Mouse (Mus musculus): ENCODE measurements around the gene Xpo6.

Xpo6 gene

DNA sequence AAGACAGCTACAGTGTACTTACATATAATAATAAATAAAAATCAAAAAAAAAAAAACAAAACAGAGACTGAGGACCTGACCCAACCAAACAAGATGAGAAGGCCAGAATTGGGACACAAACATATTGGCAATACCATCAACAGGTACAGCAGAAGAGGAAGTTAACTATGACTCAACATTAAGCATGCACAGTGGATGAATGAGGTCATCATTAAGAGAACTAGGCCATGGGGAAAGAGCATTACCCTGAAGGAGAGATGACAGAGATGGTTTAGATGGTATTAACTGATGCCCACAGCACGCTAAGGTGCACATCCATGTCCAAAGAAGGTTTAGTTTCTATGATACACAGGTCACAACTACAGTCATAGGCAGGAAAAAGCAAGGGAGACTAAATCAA, 6.1 kb downstream of the Xpo6 start:
- no peak for DNase-seq (ENCODE audit: low spot score)

DNA sequence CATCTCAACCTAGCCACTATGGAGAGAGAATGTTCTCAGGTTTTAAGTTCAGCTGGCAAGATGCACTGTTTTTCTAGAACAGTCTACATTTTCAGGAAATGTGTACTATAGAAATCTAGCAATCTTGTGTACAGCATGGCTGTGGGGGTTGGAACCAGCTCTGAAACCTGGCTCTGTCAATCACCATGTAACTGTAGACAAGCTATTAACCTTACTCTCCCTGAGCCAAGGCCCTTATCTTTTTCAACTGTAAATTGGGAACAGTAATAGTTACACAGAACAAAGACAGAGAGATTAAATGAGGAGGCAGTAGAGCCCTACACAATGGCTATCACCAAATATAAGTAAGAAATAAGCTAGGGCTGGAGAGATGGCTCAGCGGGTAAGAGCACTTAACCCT, 8.8 kb downstream of the Xpo6 start:
- DNase-seq (ENCODE audit: low spot score), result no peak

DNA sequence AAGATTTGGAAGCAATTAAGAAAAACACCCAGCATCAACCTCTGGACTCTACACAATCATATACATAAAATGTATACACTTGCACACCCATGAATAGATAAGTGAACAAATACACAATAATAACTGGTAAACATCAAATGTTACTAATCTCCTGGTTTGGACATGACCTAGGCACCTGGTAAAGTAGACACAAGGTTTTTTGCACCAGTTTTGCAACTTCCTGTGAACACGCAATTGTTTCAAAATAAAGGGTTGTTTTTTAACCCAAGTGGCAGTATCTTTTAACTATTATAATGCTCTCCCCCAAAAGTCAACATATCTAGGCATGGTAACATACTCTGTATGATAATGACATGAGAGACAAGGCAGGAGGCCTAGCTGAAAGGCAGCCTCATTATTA, 10.8 kb downstream of the Xpo6 start:
- no peak for DNase-seq (ENCODE audit: low spot score)

DNA sequence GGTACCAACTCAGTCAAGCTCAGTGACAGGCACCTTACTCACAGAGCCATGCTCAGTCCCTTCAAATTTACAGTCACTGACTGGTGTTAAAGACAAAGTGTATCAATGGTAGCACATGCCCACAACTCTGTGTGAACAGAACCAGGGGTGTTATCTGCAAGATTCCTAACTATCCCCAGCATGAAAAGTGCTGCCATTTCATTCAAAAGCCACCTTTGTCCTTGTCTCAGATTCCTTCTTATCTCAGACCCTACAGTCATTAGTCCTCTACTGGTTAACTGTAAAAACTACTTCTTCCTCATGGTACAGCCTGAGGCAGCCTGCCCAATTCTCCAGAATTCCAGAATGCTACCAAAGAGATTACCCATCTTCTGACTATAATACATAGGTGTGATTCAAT, 14.3 kb downstream of the Xpo6 start:
- no peak for DNase-seq (ENCODE audit: low spot score)

DNA sequence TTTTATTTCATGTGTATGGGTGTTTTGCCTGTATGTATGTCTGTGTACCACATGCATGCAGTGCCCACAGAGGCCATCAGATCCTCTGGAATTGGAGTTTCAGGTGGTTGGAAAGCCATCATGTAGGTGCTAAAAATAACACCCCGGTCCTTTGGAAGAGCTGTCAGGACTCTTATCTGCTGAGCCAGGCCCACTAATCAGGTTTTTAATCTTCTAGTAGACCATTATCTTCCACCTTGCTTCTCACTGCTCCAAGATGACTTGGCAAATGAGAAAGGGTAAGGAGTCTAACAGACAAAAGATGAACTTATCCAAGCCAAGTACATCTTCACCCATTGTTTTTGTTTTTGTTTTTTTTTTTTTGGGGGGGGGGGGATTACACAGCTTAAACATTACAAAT, 16.7 kb downstream of the Xpo6 start:
- no peak for DNase-seq (ENCODE audit: low spot score)

DNA sequence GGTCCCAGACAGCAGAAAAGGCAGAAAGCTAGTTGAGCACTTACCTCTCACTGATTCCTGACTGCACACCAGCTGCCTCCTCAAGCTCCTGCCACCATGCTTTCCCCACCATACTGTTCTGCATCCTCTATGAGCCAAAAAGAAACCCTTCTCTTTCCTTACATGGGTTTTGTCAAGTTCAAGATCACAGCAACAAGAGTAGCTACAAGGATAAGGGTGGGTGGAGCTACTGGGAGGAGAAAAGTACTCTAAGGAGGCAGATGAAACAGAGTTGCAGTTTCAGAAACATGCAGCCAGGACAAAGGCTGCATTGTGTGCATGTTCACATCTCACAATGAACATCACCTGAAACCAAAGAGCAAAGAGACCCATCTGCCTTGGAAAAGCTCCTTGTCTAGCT, 18.8 kb downstream of the Xpo6 start:
- no peak for DNase-seq (ENCODE audit: low spot score)

DNA sequence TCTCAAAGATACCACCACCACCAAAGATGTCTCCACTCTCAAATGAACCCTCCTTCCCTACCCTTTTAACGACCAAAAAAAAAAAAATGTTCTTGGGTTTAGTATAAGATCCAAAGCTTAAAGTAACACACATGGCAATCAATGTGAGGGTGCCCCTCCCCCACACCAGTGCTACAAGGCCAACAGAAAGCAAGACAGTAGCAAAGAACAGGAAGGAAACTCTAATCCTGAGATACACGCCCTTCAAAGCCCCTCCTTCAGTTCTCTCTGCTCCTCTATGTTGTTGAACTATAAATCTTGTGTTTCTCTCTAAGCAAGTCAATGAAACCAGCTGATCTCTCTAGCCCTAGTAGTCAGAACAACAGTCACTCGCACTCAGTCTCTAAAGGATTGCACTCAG, 19.3 kb downstream of the Xpo6 start:
- no peak for DNase-seq (ENCODE audit: low spot score)

DNA sequence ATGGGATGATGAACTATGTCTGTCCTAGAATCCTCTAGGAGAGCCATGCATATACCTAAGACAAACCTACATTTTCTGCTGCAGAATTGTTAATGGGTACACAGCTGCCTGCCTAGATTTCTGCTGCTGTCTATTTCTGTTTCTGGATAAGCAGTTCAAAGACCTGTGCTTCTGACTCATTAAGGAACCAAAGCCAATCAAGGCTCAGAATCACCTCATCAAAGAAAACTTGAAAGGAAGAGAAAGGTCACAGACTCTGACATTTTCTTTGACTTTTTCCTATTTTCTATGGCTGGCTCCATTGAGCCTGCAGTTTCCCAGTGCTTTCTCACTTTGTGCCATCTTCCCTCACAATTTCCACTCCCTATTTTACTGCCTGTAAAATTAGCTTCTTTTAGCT, 21.5 kb downstream of the Xpo6 start:
- no peak for DNase-seq (ENCODE audit: low spot score)

DNA sequence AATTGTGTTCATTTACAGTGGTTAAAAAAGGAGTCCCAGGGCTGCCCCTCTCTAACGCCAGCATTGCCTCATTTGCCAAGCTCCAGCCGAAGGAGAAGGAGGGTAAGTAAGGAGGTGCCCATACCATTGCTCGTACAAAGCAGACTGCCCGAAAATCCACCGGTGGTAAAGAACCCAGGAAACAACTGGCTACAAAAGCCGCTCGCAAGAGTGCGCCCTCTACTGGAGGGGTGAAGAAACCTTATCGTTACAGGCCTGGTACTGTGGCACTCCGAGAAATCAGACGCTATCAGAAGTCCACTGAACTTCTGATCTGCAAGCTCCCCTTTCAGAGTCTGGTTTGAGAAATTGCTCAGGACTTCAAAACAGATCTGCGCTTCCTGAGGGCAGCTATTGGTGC, 24.3 kb downstream of the Xpo6 start:
- no peak for DNase-seq (ENCODE audit: low spot score)

DNA sequence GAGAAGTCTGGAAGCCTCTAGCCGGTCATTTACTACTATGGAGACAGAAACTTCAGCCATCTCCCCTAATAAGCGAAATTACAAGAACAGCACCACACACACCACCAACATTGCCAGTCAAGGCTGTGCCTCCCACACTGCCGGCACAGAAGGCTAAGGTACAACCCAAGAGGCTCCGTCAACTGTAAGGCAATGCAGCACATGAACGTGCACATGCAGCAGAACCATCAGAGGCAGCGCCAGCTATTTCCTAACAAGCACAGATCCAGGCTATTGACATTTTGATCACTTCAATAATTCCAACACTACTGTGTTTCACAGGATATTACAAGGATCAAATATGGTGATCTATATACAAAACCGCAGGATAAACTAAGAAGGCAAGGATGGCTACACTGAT, 24.8 kb downstream of the Xpo6 start:
- no peak for DNase-seq (ENCODE audit: low spot score)

DNA sequence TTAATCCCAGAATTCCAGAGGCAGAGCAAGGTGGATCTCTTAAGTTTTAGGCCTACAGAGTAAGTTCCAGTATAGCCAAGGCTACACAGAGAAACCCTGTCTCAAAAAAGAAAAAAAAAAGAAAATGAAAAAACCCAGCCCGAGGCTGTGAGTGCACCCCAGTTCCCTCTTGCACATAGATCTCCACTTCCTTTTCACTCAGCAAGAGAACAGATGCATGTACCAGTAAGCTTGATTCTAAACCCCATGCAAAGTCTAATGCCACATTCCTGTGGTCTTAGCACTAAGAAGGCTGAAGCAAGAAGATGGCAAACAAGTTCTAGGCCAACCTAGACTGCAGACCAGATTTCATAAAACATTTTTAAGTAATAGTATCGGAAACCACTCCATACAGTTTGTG, 25.4 kb downstream of the Xpo6 start:
- no peak for DNase-seq (ENCODE audit: low spot score)

DNA sequence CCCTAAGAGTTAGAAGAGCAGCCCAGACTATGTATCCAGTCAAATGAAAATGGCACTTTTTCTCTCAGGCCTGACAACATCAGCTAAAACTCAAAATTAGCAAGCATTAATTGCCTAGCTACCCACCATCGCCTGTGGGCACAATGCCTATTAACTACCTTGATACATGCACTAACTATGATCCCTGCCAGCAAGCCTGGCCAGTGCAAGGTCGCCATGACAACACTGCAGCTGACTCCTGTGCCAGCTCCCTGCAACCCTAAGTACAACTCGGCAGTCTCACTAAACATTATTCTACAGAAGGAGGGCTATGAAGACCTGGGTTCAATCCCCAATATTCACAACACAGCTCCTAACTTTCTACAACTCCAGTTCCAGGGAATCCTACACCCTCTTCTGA, 28.3 kb downstream of the Xpo6 start:
- DNase-seq (ENCODE audit: low spot score), result no peak

DNA sequence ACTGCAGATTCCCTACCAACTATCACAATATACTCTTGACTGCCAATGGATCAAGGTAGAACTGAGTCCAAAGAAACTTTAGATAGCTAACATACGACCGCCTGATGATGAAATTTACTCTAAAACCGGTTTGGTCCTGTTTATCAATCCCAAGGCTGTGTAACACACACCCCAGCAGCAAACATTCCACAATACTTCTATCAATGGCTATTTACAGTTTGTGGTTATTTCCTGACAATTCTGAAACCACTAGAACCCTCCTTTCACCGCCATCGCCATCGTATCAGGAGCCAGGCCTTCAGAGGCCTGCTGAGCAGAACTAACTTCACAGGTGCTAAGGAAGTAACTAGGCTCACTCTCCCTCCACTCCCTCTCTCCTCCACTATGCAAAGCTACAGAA, 31.7 kb downstream of the Xpo6 start:
- DNase-seq (ENCODE audit: low spot score), result no peak

DNA sequence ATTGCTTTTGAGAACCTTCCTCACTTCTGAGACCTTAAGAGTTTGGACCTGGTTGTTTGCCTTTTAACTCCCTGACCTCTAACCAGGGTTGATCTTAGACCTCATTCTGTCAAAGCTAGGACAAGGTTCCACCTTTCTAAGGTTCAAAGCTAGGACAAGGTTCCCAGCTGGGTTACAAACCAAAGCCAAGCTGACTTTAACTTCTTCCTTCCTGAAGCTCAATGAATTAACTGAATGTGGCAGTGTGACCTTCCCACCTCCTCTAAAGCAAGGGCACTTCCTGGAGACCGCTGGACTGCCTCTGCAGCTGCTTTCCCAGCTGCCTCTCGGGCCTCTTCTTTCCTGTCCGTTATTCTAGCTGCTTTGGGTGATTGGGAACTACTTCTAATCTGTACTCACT, 32.9 kb downstream of the Xpo6 start:
- peak; percentile 20 for DNase-seq (ENCODE audit: low spot score)

DNA sequence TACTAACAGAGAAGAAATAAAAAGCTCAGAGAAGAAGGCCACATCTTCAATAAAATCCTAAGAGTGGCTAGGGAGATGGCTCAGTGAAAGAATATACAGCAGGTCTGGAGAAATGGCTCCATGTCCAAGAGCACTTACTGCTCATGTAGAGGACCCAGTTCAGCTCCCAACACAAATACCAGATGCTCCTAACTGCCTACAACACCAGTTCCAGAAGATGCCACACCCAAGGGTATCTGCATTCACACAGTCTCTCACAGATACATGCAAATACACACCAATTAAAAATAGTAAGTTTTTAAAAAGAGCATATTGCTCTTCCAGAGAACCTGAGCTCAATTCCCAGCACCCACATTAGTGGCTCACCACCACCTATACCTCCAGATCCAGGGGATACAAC, 33.7 kb downstream of the Xpo6 start:
- DNase-seq (ENCODE audit: low spot score), result no peak

DNA sequence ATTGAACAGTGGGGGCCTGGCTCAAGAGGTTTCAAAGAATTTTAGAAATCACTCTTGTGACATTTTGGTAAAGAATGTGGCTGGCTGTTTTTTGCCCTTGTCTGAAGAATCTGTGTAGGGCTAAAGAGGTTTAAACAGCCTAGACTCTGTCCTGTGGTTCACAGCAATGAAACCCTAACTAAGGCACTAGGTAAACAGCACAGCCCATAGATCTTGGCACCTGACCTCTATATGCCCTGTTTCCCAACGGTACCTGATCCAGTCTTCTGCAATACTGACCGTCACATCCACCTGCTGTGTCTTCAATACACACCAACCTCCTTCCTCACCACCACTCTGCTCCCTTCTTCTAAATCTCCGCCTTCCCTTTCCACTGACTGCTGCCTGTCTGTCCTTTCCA, 42.1 kb downstream of the Xpo6 start:
- DNase-seq (ENCODE audit: low spot score), result no peak

DNA sequence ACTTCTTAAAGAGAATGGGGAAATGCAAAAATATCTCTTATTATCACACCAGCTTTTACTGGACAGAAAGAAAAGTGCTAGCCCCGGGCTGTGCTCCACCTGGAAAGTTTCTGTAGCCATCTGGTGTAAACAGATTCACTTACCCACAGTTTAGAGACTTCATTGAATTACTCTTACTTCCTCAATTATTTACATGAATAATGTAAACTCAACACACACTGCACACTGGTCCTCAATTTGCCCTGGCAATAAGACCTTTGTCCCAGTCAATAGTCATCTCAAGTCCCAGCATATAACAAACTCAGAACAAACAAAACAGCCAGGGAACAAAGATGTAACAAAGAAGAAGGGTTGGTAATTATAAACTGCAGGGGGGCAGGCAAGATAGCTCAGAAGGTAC, 44.6 kb downstream of the Xpo6 start:
- DNase-seq (ENCODE audit: low spot score), result no peak

DNA sequence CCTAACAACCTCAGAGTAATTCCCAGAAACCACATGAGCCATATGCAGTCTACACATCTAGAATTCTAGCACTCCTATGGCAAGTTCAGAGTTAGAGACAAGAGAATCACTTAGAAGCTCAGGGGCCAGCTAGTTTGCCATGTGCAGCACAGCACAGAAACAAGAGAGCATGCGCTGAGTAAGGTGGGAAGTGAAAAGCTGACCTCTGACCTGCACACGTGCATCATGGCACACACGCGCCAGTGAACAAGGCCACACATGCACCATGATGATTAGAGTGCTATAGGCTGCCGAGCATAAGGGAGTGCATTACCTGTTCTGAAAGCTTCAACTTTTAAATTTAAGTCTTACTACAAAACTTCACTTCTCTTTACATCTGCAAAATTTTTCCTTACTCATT, 45.6 kb downstream of the Xpo6 start:
- no peak for DNase-seq (ENCODE audit: low spot score)

DNA sequence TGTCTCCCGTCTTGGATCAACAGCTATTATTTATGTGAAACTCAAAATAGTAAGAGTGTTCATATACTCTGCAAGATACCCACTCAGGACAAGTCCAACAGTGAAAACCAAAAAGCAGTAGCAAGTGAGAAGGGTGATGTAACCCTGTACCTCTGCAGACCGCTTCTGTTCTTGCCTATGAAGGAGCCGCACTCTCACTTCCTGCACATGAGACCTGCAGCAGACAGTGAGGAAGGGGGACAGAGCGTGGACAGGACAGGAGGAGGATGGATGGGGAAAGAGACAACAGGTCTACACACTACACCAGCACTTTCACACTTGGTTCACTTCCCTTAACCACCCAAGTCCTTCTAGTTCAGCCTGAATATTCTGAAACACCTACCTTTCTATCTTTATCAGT, 48.0 kb downstream of the Xpo6 start:
- no peak for DNase-seq (ENCODE audit: low spot score)

DNA sequence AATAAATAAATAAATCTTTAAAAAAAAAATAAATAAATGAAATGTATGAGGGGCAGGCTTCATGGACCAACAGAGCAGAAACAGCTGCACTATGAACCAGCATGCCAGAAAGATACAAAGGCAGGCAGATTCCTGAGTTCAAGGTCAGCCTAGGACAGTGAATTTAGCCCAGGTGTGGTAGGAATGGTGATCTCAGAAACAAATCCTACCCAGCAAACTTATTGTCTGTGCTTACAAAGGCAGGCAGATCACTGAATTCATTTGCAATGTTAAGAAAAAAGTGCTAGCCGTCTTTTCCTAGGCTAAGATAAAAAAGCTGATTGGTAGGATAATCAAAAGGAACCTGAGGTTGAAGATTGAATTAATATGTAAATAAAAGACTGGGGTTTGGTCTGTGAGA, 54.1 kb downstream of the Xpo6 start:
- no peak for DNase-seq (ENCODE audit: low spot score)

DNA sequence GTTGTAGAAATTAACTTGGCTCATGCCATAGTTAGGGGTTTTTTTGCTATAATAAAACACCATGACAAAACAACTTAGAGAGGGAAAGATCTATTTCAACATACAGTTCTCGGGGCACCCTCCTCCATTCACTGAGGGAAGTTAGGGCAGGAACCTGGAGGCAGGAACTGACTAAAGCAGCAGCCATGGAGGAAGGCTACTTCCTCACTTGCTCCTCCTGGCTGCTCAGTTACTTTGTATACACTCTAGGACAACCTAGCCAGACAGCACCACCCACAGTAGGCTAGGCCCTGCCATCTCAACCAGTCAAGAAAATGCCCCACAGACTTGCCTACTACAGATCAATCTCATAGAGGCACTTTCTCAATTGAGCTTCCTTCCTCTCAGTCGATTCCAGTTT, 55.9 kb downstream of the Xpo6 start:
- no peak for DNase-seq (ENCODE audit: low spot score)

DNA sequence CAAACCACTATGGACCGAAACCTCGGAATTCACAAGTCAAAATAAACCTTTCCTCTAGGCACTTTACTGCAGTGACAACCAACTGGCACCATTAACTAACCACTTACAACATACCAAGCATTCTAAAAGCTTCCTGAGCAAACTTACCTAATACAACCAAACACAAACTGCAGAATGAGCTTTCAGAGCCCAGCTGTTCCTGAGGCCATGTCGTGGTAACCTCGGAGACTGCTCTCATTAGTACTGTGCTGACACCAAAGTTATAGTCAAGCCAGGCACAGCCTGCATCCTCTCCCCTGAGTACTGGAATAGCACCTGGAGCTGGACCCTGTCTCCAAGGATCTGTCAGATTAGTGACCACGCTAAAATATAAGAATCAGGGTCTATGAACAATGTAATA, 62.5 kb downstream of the Xpo6 start:
- DNase-seq (ENCODE audit: low spot score), result no peak

DNA sequence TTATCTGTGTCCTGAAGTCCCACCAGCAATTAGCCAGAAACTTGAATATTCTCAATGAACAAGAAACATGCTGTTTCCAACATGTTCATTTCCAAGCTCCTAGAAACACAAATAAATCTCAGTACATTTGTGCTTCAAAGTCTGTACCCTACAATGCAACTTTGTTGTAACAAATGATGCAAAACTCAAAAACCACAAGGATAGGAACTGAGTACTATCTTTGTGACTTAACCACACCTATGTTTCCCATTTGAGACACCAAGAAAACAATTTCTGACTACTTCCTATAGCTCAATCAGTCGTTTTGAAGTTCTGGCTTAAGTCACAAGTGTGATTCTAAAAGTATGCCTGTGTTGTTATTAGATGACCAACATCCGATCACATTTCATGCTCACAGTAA, 64.9 kb downstream of the Xpo6 start:
- no peak for DNase-seq (ENCODE audit: low spot score)

DNA sequence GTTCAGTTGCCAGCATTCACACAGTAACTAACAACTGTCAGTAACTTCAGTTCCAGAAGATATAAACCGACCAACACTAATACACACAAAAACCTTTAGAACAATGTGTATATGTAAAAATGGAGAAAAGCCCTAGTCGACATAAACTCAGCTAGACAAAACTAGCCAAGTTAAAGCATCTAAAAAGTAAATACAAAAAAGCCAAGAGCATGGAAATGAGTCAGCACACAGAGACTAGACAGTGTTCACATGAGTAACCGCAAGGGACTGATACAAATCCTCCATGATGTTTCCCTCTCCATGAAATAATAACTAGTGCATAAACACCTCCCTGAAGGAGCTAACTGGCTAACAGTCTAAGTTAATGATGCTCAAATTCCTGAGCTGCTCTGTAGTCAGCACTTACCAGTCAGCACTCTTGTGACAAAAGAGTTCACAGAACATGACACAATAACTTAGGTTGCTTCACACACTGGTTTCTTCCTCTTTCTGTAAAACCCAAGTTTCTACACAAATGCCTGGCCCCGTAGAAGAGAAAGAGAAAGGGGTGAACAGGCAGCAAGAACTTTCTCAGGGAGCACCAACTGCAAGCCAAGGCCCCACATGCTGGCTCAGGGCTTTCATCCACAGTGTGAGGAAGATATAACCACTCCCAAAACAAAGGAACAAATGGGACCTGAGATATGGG, 65.5 kb downstream of the Xpo6 start:
- DNase-seq (ENCODE audit: low spot score), result no peak

DNA sequence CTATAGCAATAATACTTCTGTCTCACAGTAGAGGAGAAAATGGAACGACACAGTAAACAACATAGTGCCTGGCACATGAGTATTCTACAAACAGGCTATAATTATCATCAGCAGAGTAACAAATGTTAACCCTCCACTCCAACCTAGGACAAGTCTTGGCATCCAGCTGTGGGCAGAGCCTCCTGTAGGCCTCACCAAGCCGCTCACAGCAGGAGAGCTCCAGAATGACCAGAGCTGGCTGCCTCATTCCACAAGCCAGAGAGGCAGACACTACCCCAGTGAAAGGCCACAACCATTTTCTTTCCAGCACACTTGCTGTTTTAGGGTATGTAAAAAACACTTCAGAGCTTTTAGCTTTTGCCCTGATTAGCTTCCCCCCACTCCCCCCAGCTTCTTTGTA, 72.6 kb downstream of the Xpo6 start:
- DNase-seq (ENCODE audit: low spot score), result no peak

Data from embryo, embryonic 10 days (tissue).